Mouse (Mus musculus) heart, embryonic 16.5 days (tissue): ENCODE results near the gene Pdzrn3. TPM values are rescaled to one million over a fixed set of nuclear protein-coding genes. Genes with fewer than 3 reads are reported as not detected.

ENCODE experiments used
- ATAC-seq: fragments of 200-750 bp; cut with Nextera tagmentation; replicated peaks from 2 replicates; pipeline ENCODE4 v1.8.0; 2017; ENCODE audit warnings: moderate number of reproducible peaks; ENCODE audit not compliant: insufficient read depth, low FRiP score; ENCODE audit errors: extremely low read depth
- H3K27ac ChIP-seq: fragments of 300-500 bp; sonication (generic); 2 replicates; pipeline ENCODE4 v1.5.1; 2014; ENCODE audit warnings: mild to moderate bottlenecking, low read length, control low read depth, moderate library complexity
- H3K27me3 ChIP-seq: fragments of 300-500 bp; sonication (generic); 2 replicates; pipeline ENCODE4 v1.6.1; 2014; ENCODE audit warnings: low read length, mixed read lengths; ENCODE audit not compliant: control insufficient read depth, insufficient read depth
- H3K36me3 ChIP-seq: fragments of 300-500 bp; sonication (generic); 2 replicates; pipeline ENCODE4 v1.6.1; 2014; ENCODE audit not compliant: control insufficient read depth, insufficient read depth
- H3K4me1 ChIP-seq: fragments of 300-500 bp; sonication (generic); 2 replicates; pipeline ENCODE4 v1.6.1; 2014; ENCODE audit warnings: low read length, mixed read lengths; ENCODE audit not compliant: control insufficient read depth, insufficient read depth
- H3K4me2 ChIP-seq: fragments of 300-500 bp; sonication (generic); 2 replicates; pipeline ENCODE4 v1.6.1; 2014; ENCODE audit warnings: low read depth, mild to moderate bottlenecking, control low read depth, low read length
- H3K4me3 ChIP-seq: fragments of 300-500 bp; sonication (generic); 2 replicates; pipeline ENCODE4 v1.5.1; 2014; ENCODE audit warnings: mild to moderate bottlenecking, control low read depth, low read length
- H3K9ac ChIP-seq: fragments of 300-500 bp; sonication (generic); 2 replicates; pipeline ENCODE4 v1.6.1; 2014; ENCODE audit warnings: low read length, control low read depth
- H3K9me3 ChIP-seq: fragments of 300-500 bp; sonication (generic); replicated peaks from 2 replicates; pipeline ENCODE4 v1.6.1; 2016; ENCODE audit warnings: low read length; ENCODE audit not compliant: control insufficient read depth
- WGBS: fragments of 180-500 bp; shearing (Covaris S2); extraction: QIAGEN DNeasy Blood & Tissue Kit; methylation state at CpG from one replicate; pipeline ENCODE4 v1.1.7; 2014; 5-methylcytosine and 5-hydroxymethylcytosine counted together
- polyA plus RNA-seq: library from polyadenylated mRNA; unstranded; fragments of >200 nt; fragmentation: Nextera tagmentation; extraction: Ambion mirVana; gene quantifications from 2 replicates; pipeline ENCODE4 v1.2.1, GENCODE M21; 2015

The Pdzrn3 gene
- polyA plus RNA-seq, 1 experiment from 2014 or later: 13.1 TPM

DNA sequence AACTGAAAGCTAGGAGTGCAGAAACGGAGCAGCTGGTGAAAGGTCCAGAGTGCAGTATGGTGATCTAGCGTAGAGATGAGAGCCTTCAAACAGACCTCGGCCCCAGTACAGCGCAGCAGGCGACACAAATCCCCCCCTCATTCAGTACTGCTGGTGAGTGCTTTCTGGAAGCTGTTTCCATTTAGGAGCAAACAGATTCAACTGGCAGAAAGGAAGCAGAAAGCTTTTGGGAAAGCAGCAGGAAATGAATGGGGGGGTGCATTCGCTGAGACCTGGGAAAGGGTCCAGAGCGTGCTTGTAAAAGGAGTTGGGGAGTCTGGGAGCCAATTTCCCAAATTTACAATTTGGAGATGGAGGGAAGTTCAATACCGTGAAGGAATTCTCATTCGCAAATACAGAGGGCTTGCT lies 96.9 kb downstream of the Pdzrn3 start:
- Histone ChIP-seq H3K9me3 (no peaks in the 10 kb centered on the region), H3K4me1 (peaks cover 59% of the 10 kb centered on the region), H3K27me3 (no peaks in the 10 kb centered on the region), H3K9ac (no peak overlapping the region), H3K27ac (0 out of 2 replicates have a peak overlapping the region, but pooled peaks have one; percentile 44), H3K4me2 (peak overlapping the region; percentile 6; the same call in 1 of the 2 replicates), H3K4me3 (no peak overlapping the region), H3K36me3 (peaks cover 3% of the 10 kb centered on the region; the same call in 1 of the 2 replicates)
- no peak for ATAC-seq
- 39% methylated on average over 9 of the region's 9 CpGs for WGBS

GRCm38 (mm10) chr6:101278286-101278932 lies 99.3 kb downstream of the Pdzrn3 start:
- ATAC-seq: no peak
- Histone ChIP-seq H3K9ac (no peak overlapping the region), H3K36me3 (peaks cover 3% of the 10 kb centered on the region; the same call in 1 of the 2 replicates), H3K4me1 (peaks cover 51% of the 10 kb centered on the region), H3K4me2 (no peak overlapping the region), H3K9me3 (no peaks in the 10 kb centered on the region), H3K27me3 (no peaks in the 10 kb centered on the region), H3K4me3 (no peak overlapping the region), H3K27ac (peak overlapping the region; percentile 12; the same call in 1 of the 2 replicates)
- WGBS: 55% methylated on average over 13 of the region's 13 CpGs

GRCm38 (mm10) chr6:101276261-101276660 lies 101.4 kb downstream of the Pdzrn3 start:
- no peak for ATAC-seq
- H3K27ac ChIP-seq: peak overlapping the region; percentile 51; the same call in 1 of the 2 replicates
- H3K27me3 ChIP-seq: no peaks in the 10 kb centered on the region
- 59% methylated on average over 8 of the region's 8 CpGs for WGBS
- H3K9me3 ChIP-seq: no peaks in the 10 kb centered on the region
- no peak overlapping the region for H3K4me3 ChIP-seq
- H3K36me3 ChIP-seq: peaks cover 8% of the 10 kb centered on the region
- H3K9ac ChIP-seq: no peak overlapping the region
- peaks cover 56% of the 10 kb centered on the region for H3K4me1 ChIP-seq
- H3K4me2 ChIP-seq: no peak overlapping the region

DNA sequence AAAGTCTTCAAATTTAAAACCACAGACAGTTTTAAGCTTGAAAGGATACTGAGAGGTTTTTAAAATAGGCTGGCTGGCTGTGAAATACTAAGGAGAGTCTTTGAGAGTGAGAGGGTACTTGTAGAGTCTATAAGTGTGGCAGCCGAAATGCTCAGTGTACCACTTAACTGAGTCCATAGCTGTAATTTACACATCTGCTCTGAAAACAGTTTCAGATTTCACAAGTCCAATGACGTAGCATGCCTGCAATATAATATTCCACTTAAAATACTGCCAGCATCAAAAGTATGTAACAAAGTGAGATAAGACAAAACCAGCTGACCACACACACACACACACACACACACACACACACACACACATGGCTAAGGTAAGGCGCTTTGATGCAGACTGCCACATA lies 101.9 kb downstream of the Pdzrn3 start:
- H3K4me2 ChIP-seq: no peak overlapping the region
- no peaks in the 10 kb centered on the region for H3K9me3 ChIP-seq
- ATAC-seq: no peak
- H3K4me3 ChIP-seq: no peak overlapping the region
- peaks cover 54% of the 10 kb centered on the region for H3K4me1 ChIP-seq
- no peaks in the 10 kb centered on the region for H3K27me3 ChIP-seq
- 73% methylated on average over 3 of the region's 3 CpGs for WGBS
- H3K9ac ChIP-seq: no peak overlapping the region
- H3K36me3 ChIP-seq: peaks cover 8% of the 10 kb centered on the region
- peak overlapping the region; percentile 51; the same call in 1 of the 2 replicates for H3K27ac ChIP-seq

DNA sequence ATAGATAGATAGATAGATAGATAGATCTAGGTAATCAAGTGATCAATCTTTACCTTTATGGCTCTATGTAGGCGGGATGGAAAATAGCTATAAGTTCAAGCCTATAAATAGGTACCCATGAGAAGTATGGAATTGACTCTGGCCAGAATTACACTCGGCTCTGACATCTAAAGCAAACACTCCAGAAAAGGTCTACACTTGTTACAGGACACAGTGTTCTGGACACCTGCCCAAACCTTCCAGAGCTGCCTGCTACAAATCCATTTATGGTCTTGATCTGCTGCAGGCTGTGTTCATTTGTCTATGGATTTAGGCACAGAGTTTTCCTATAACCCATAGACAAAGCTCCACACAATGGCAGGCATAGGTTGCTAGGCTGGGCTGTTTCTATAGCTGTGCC lies 102.9 kb downstream of the Pdzrn3 start:
- ATAC-seq: peak; percentile 37
- H3K27me3 ChIP-seq: no peaks in the 10 kb centered on the region
- H3K36me3 ChIP-seq: peaks cover 8% of the 10 kb centered on the region
- H3K4me1 ChIP-seq: peaks cover 56% of the 10 kb centered on the region
- H3K4me3 ChIP-seq: no peak overlapping the region
- no peaks in the 10 kb centered on the region for H3K9me3 ChIP-seq
- 0 out of 2 replicates have a peak overlapping the region, but pooled peaks have one; percentile 16 for H3K9ac ChIP-seq
- H3K4me2 ChIP-seq: no peak overlapping the region; the same call in 1 of the 2 replicates
- peak overlapping the region; percentile 93 for H3K27ac ChIP-seq
- 38% methylated on average over 2 of the region's 2 CpGs for WGBS

GRCm38 (mm10) chr6:101272256-101272655 lies 105.4 kb downstream of the Pdzrn3 start:
- ATAC-seq: no peak
- Histone ChIP-seq H3K27me3 (no peaks in the 10 kb centered on the region), H3K9ac (peak overlapping the region; percentile 37; the same call in 1 of the 2 replicates), H3K4me1 (peaks cover 56% of the 10 kb centered on the region), H3K27ac (peak overlapping the region; percentile 91), H3K9me3 (no peaks in the 10 kb centered on the region), H3K4me2 (peak overlapping the region; percentile 48), H3K36me3 (peaks cover 7% of the 10 kb centered on the region), H3K4me3 (no peak overlapping the region)
- 32% methylated on average over 4 of the region's 4 CpGs for WGBS

GRCm38 (mm10) chr6:101271378-101272135 lies 106.1 kb downstream of the Pdzrn3 start:
- Histone ChIP-seq H3K27me3 (no peaks in the 10 kb centered on the region), H3K36me3 (peaks cover 4% of the 10 kb centered on the region; the same call in 1 of the 2 replicates), H3K4me1 (peaks cover 62% of the 10 kb centered on the region), H3K4me3 (no peak overlapping the region), H3K4me2 (peak overlapping the region; percentile 48), H3K27ac (peak overlapping the region; percentile 91), H3K9me3 (no peaks in the 10 kb centered on the region), H3K9ac (peak overlapping the region; percentile 37; the same call in 1 of the 2 replicates)
- peak; percentile 70 for ATAC-seq
- WGBS: 15% methylated on average over 15 of the region's 15 CpGs

- Histone ChIP-seq H3K4me1 (peaks cover 68% of the 10 kb centered on the region), H3K27me3 (no peaks in the 10 kb centered on the region), H3K27ac (peak overlapping the region; percentile 91), H3K4me2 (no peak overlapping the region), H3K36me3 (peaks cover 4% of the 10 kb centered on the region; the same call in 1 of the 2 replicates), H3K4me3 (no peak overlapping the region), H3K9me3 (no peaks in the 10 kb centered on the region), H3K9ac (peak overlapping the region; percentile 31)
- 45% methylated on average over 7 of the region's 7 CpGs for WGBS
- no peak for ATAC-seq
Measured at GRCm38 (mm10) chr6:101270095-101270826, 107.4 kb downstream of the Pdzrn3 start.
